Mouse (Mus musculus): ENCODE measurements around the gene Mlh1. TPM values are rescaled to one million over a fixed set of nuclear protein-coding genes. Genes with fewer than 3 reads are reported as not detected.

Gene Mlh1
- polyA plus RNA-seq, 1 experiment from 2014 or later, result 24.9 TPM

GRCm38 (mm10) chr9:111298606-111299005 lies 27.0 kb upstream of the Mlh1 start:
- WGBS, result 79% methylated on average over 2 of the region's 2 CpGs
- no peaks in the 10 kb centered on the region for H3K4me1 ChIP-seq (replicated peaks)
- no peaks in the 10 kb centered on the region for H3K27me3 ChIP-seq
- H3K4me3 ChIP-seq, result no peak overlapping the region
- no peak for ATAC-seq (ENCODE audit: low read depth)
- no peak overlapping the region for H3K4me2 ChIP-seq
- H3K9me3 ChIP-seq, result no peaks in the 10 kb centered on the region
- H3K36me3 ChIP-seq, result no peaks in the 10 kb centered on the region
- no peak overlapping the region for H3K27ac ChIP-seq (replicated peaks)
- no peak overlapping the region for H3K9ac ChIP-seq

- Histone ChIP-seq H3K9me3 (no peaks in the 10 kb centered on the region), H3K27ac (replicated peaks) (no peak overlapping the region), H3K27me3 (no peaks in the 10 kb centered on the region), H3K4me3 (no peak overlapping the region), H3K4me2 (no peak overlapping the region), H3K4me1 (replicated peaks) (no peaks in the 10 kb centered on the region), H3K36me3 (no peaks in the 10 kb centered on the region), H3K9ac (no peak overlapping the region)
- ATAC-seq (ENCODE audit: low read depth), result no peak
- 70% methylated on average over 7 of the region's 7 CpGs for WGBS
Measured at GRCm38 (mm10) chr9:111296433-111296832, 24.8 kb upstream of the Mlh1 start.

GRCm38 (mm10) chr9:111295323-111295722 lies 23.7 kb upstream of the Mlh1 start:
- no peaks in the 10 kb centered on the region for H3K27me3 ChIP-seq
- H3K27ac ChIP-seq (replicated peaks), result no peak overlapping the region
- H3K4me1 ChIP-seq (replicated peaks), result no peaks in the 10 kb centered on the region
- H3K9ac ChIP-seq, result no peak overlapping the region
- H3K4me3 ChIP-seq, result no peak overlapping the region
- WGBS, result 68% methylated on average over 2 of the region's 2 CpGs
- H3K36me3 ChIP-seq, result no peaks in the 10 kb centered on the region
- no peaks in the 10 kb centered on the region for H3K9me3 ChIP-seq
- no peak for ATAC-seq (ENCODE audit: low read depth)
- H3K4me2 ChIP-seq, result no peak overlapping the region

- Histone ChIP-seq H3K4me2 (no peak overlapping the region), H3K27ac (replicated peaks) (no peak overlapping the region), H3K9ac (no peak overlapping the region), H3K4me3 (no peak overlapping the region), H3K4me1 (replicated peaks) (no peaks in the 10 kb centered on the region), H3K27me3 (no peaks in the 10 kb centered on the region), H3K36me3 (no peaks in the 10 kb centered on the region), H3K9me3 (no peaks in the 10 kb centered on the region)
- WGBS, result 94% methylated on average over 6 of the region's 6 CpGs
- ATAC-seq (ENCODE audit: low read depth), result no peak
Measured at GRCm38 (mm10) chr9:111294911-111295310, 23.3 kb upstream of the Mlh1 start.

GRCm38 (mm10) chr9:111293234-111293633 lies 21.6 kb upstream of the Mlh1 start:
- Histone ChIP-seq H3K27ac (replicated peaks) (no peak overlapping the region), H3K4me2 (no peak overlapping the region), H3K9ac (no peak overlapping the region), H3K27me3 (no peaks in the 10 kb centered on the region), H3K36me3 (no peaks in the 10 kb centered on the region), H3K9me3 (no peaks in the 10 kb centered on the region), H3K4me1 (replicated peaks) (no peaks in the 10 kb centered on the region), H3K4me3 (no peak overlapping the region)
- ATAC-seq (ENCODE audit: low read depth), result no peak
- WGBS, result 86% methylated on average over 4 of the region's 4 CpGs

- H3K9me3 ChIP-seq, result no peaks in the 10 kb centered on the region
- ATAC-seq (ENCODE audit: low read depth), result no peak
- 65% methylated on average over 11 of the region's 11 CpGs for WGBS
Measured at GRCm38 (mm10) chr9:111290539-111291100, 19.0 kb upstream of the Mlh1 start.

GRCm38 (mm10) chr9:111289832-111290339 lies 18.3 kb upstream of the Mlh1 start:
- Histone ChIP-seq H3K9ac (no peak overlapping the region), H3K4me2 (0 out of 2 replicates have a peak overlapping the region, but pooled peaks have one; percentile 6), H3K27ac (replicated peaks) (no peak overlapping the region), H3K27me3 (no peaks in the 10 kb centered on the region), H3K36me3 (no peaks in the 10 kb centered on the region), H3K4me3 (no peak overlapping the region), H3K4me1 (replicated peaks) (peaks cover 5% of the 10 kb centered on the region), H3K9me3 (no peaks in the 10 kb centered on the region)
- WGBS, result 17% methylated on average over 21 of the region's 21 CpGs
- peak; percentile 73 for ATAC-seq (ENCODE audit: low read depth)

More at GRCm38 (mm10) chr9:111290539-111291100, 19.0 kb upstream of the Mlh1 start:
- Histone ChIP-seq H3K36me3 (no peaks in the 10 kb centered on the region), H3K4me3 (no peak overlapping the region), H3K27me3 (no peaks in the 10 kb centered on the region), H3K27ac (replicated peaks) (no peak overlapping the region), H3K4me2 (no peak overlapping the region), H3K4me1 (replicated peaks) (peaks cover 3% of the 10 kb centered on the region), H3K9ac (no peak overlapping the region)

GRCm38 (mm10) chr9:111289294-111289831 lies 17.8 kb upstream of the Mlh1 start:
- Histone ChIP-seq H3K4me3 (no peak overlapping the region), H3K36me3 (no peaks in the 10 kb centered on the region), H3K27ac (replicated peaks) (no peak overlapping the region), H3K27me3 (no peaks in the 10 kb centered on the region), H3K4me2 (0 out of 2 replicates have a peak overlapping the region, but pooled peaks have one; percentile 6), H3K9me3 (no peaks in the 10 kb centered on the region), H3K4me1 (replicated peaks) (peaks cover 5% of the 10 kb centered on the region), H3K9ac (no peak overlapping the region)
- 0 out of 2 replicates have a peak, but pooled peaks have one; percentile 12 for ATAC-seq (ENCODE audit: low read depth)
- 59% methylated on average over 9 of the region's 9 CpGs for WGBS

- no peak overlapping the region for H3K4me3 ChIP-seq
- WGBS, result 92% methylated on average over 4 of the region's 4 CpGs
Measured at GRCm38 (mm10) chr9:111287956-111288355, 16.4 kb upstream of the Mlh1 start.

GRCm38 (mm10) chr9:111286468-111286867 lies 14.9 kb upstream of the Mlh1 start:
- Histone ChIP-seq H3K4me3 (no peak overlapping the region), H3K36me3 (0 out of 2 replicates have a peak, but pooled peaks cover 2% of the 10 kb centered on the region), H3K9ac (no peak overlapping the region), H3K27ac (replicated peaks) (no peak overlapping the region), H3K9me3 (no peaks in the 10 kb centered on the region), H3K27me3 (no peaks in the 10 kb centered on the region), H3K4me2 (no peak overlapping the region), H3K4me1 (replicated peaks) (peaks cover 5% of the 10 kb centered on the region)
- 81% methylated on average over 2 of the region's 2 CpGs for WGBS
- ATAC-seq (ENCODE audit: low read depth), result no peak

More at GRCm38 (mm10) chr9:111287956-111288355, 16.4 kb upstream of the Mlh1 start:
- Histone ChIP-seq H3K27me3 (no peaks in the 10 kb centered on the region), H3K36me3 (no peaks in the 10 kb centered on the region), H3K4me1 (replicated peaks) (peaks cover 5% of the 10 kb centered on the region), H3K9ac (no peak overlapping the region), H3K9me3 (no peaks in the 10 kb centered on the region), H3K4me2 (no peak overlapping the region), H3K27ac (replicated peaks) (no peak overlapping the region)
- no peak for ATAC-seq (ENCODE audit: low read depth)

- Histone ChIP-seq H3K4me3 (no peak overlapping the region), H3K4me2 (no peak overlapping the region), H3K27ac (replicated peaks) (0 out of 2 replicates have a peak overlapping the region, but pooled peaks have one; percentile 42), H3K9me3 (no peaks in the 10 kb centered on the region), H3K27me3 (no peaks in the 10 kb centered on the region), H3K9ac (peak overlapping the region; percentile 1; the same call in 1 of the 2 replicates), H3K4me1 (replicated peaks) (peaks cover 5% of the 10 kb centered on the region), H3K36me3 (0 out of 2 replicates have a peak, but pooled peaks cover 3% of the 10 kb centered on the region)
- WGBS, result 11% methylated on average over 5 of the region's 5 CpGs
- ATAC-seq (ENCODE audit: low read depth), result no peak
Measured at GRCm38 (mm10) chr9:111285676-111286075, 14.1 kb upstream of the Mlh1 start.

GRCm38 (mm10) chr9:111285061-111285460 lies 13.5 kb upstream of the Mlh1 start:
- H3K27ac ChIP-seq (replicated peaks), result no peak overlapping the region
- no peak for ATAC-seq (ENCODE audit: low read depth)

More at GRCm38 (mm10) chr9:111285061-111285460, 13.5 kb upstream of the Mlh1 start:
- H3K4me1 ChIP-seq (replicated peaks), result peaks cover 5% of the 10 kb centered on the region
- no peaks in the 10 kb centered on the region for H3K9me3 ChIP-seq
- no peak overlapping the region for H3K9ac ChIP-seq
- 0 out of 2 replicates have a peak, but pooled peaks cover 3% of the 10 kb centered on the region for H3K36me3 ChIP-seq
- 34% methylated on average over 3 of the region's 3 CpGs for WGBS
- H3K4me3 ChIP-seq, result no peak overlapping the region
- no peak overlapping the region for H3K4me2 ChIP-seq
- no peaks in the 10 kb centered on the region for H3K27me3 ChIP-seq

Measured in neural tube, embryonic 13.5 days (tissue).